Mouse (Mus musculus) spleen, postnatal 10 days (tissue): ENCODE results near the gene Dennd6a.
"Not testable (repeated sequence)": the region's sequence is repeated elsewhere in the genome, so short reads cannot be mapped to it uniquely, and the experiment has no call there.

ENCODE experiments used
- DNase-seq, 2 experiments: peaks; one replicate each; pipeline ENCODE4 v3.0.0; 2021 to 2022; ENCODE audit warnings: low spot score in 2 of 2

The Dennd6a gene

DNA sequence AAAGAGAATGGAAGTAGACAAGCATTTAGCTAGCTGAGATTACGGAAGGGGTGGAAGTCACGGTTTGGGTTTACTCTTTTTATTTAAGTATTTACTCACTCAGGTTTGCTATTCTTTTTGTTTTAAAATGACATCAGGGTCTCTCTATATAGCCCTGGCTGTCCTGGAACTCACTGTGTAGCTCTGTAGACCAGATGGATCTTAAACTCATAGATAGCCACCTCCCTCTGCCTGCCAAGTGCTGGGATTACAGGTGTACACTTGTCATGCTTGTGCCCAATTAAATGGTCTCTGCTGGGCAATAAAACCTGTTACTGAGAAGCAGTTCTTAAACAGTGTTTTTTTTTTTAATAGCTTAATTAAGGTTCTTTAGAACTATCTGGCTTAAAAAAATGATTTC lies 66.3 kb downstream of the Dennd6a start:
- DNase-seq, result peak in 1 of 2 experiments; percentile 23

DNA sequence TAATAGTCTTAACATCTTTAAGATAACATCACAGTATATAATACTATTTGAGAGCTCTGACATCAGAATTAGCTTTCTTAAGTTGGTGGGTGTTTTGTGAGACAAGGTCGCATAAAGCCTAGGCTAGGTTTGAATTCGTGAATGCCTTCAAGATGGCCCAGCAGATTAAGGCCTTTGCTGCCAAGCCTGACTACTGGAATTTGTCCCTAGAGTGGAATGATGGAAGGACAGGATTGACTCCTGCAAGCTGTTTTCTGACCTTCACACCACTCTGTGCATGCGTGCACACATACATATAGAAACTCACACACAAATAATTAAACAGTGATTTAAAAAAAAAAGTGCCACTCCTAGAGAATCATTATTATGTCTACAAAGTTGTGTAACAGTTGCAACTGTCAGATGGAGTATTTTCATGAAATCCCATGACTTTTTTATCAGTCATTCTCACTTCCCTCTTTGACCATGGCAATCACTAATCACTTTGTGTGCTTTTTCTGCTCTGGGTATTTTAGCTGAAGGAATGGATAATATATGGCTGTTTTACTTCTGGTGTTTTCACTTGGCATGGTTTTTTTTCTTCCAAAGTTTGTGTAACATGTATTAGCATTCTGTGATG lies 69.5 kb downstream of the Dennd6a start:
- no peak for DNase-seq

DNA sequence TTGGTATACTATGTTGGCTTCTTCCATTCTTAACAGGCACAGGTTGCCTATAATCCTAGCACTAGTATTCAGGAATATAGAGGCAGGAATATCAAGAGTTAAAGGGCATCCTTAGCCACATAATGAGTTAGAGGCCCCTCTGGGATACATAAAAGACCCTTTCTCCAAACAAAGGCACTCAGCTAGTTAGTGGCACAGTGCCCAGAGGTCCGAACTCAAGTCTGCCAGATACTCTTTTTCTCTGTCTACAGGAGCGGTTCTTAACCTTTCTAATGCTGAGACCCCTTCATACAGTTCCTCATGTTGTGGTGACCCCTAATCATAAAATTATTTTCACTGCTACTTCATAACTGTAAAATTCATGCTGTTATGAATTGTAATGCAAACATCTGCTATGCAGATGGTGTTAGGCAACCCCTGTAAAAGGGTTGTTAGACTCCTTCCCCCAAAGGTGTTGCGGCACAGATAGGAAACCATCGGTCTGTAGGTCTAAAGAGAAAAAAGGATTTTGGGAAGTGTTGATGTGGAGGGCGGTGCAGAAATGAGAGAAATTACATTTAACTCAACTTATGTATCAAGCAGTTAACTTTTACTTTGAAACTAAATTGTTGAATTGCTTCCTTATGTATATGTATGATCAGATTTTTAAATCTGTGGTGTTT lies 72.5 kb downstream of the Dennd6a start:
- DNase-seq, result no peak

DNA sequence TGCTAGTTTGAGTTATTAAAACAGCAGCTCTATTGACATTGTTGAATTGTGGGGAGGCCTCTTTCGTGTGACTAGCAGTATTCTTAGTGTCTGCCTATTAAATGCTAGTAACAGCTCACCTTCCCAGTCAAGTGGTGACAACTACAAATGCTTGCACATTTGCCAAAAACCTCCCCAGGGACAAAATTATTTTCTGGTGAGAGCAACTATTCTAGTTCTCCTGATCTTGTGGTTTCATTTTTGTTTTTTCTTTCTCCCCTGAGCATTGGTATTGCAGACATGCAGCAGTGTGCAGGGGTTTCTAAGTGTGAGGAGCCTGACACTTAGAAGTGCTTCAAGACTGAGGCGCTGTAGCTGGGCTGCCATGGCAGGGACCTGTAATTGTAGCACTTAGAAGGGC lies 74.2 kb downstream of the Dennd6a start:
- DNase-seq, result no peak

DNA sequence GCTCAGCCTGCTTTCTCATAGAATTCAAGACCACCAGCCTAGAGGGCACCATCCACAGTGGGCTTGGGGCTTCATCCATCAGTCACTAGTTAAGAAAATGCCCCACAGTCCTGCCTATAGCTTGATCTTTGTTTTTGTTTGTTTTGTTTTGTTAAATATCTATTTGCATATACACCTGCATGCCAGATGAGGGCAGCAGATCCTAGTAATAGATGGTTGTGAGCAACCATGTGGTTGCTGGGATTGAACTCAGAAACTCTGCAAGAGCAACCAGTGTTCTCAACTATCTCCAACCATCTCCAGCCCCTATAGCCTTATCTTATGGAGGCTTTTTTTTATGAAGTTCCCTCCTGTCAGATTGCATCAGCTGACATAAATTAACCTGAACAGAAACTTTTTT lies 78.2 kb downstream of the Dennd6a start:
- peak in 1 of 2 experiments; percentile 44 for DNase-seq

DNA sequence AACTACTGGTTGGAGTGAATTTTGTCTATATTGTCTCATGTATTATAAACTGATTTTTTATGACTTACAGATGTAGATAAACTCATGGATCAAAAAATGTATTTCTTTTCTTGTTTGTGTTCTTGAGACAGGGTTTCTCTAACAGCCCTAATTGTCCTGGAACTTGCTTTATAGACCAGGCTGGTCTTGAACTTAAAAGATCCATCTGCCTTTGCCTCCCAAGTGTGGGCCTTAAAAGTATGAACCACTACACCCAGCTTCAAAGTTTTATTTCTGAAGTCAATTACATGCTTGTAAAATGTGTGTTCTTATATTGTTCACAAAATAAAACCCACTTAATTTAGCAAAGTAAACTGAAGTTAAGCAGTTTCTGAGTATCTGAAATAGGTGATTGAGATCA lies 84.5 kb downstream of the Dennd6a start:
- no peak for DNase-seq

DNA sequence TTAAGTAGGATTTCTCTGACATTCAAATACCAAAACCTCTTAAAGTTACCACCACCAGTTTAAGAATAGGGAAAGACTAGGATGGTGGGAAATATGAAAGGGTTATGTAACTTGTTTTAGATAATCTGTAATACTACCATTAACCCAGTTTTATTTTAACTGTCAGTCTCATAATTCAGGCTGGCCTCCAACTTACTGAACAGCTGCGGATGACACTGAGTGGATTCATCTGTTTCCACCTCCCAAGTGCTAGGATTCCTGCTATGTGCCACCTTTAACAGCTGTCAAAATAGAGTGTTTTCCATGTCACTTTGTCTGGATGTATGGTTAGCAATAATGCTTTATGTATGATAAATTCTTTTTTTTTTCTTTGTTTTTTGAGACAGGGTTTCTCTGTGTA lies 86.6 kb downstream of the Dennd6a start:
- no peak for DNase-seq

- DNase-seq, result no peak
These were observed 88.4 kb downstream of the Dennd6a start for GRCm38 (mm10) chr14:26662016-26662415.

- no peak for DNase-seq
These were observed 88.8 kb downstream of the Dennd6a start for GRCm38 (mm10) chr14:26662488-26662887.

DNA sequence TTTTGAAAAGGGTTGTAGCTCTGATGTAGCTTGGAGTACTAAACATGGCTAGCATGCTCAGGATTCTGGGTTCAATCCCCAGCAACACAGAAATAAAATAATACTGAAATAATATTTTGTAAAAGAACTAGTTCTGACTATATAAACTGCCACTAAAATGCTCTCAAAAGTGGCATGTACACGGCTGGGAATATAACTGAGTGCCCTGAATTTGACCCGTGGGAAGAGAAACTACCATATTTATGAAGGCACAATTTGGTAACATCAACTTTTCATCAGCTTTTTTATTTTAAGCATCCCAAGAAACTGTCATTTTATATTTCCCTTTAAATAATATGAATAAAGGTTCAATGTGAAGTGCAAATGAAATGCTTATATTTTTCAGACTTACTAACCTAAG lies 90.2 kb downstream of the Dennd6a start:
- DNase-seq, result no peak

- no peak for DNase-seq
These were observed 94.3 kb downstream of the Dennd6a start for GRCm38 (mm10) chr14:26667991-26668370.

DNA sequence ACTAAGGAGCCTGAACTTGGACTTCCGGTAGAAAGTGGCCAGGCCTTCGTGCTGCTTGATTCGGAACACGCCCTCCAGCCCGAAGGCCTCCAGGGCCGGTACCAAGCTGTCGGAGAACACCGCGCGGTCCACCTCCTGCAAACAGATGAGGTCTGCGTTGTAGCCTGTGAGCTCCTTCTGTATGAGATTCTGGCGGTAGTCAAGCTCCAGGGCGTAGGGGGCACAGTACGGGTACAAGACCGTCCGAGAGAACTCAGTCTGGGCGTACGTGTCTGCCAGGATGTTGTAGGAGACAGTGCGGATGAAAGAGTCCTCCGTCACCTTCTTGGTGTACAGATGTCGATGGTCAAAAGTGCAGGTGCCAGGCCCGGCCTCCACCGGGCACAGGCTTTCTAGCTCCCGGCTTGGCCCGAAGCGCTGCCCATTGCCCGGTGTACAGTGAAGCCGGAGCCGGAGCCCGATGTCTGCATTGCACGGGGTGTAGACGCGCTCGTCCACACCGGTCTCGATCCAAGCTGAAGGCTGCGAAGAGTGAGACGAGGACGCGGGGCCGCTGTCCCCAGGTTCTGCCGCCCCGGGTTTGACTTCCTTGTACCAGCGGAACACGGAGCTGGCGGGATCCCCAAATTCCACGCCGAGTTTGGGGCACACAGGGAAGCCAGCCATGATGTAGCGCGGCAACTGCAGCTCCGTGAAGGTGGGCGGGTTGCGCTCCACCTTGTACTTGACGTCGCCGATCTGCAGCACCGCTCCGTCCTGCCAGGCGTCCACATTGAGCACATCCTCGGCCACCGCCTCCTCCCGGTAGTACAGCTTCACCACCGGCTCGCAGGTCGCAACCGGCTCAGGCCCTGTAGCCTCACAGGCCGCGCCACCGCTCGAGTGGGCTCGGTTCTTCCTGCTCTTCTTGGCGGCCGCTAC lies 95.0 kb downstream of the Dennd6a start:
- DNase-seq, result peak; percentile 60 to 68

GRCm38 (mm10) chr14:26669292-26670073 lies 95.8 kb downstream of the Dennd6a start, which contains the start of gene Pde12:
Pde12 (minus strand) TSS chr14:26669883.
- peak; percentile 89 to 91 for DNase-seq

GRCm38 (mm10) chr14:26670964-26671363 lies 97.3 kb downstream of the Dennd6a start:
- DNase-seq, result no peak

- DNase-seq, result peak in 1 of 2 experiments; percentile 17
These were observed 98.4 kb downstream of the Dennd6a start for GRCm38 (mm10) chr14:26671870-26672615.

GRCm38 (mm10) chr14:26674476-26675169 lies 101.0 kb downstream of the Dennd6a start:
- DNase-seq, result not testable (repeated sequence)

DNA sequence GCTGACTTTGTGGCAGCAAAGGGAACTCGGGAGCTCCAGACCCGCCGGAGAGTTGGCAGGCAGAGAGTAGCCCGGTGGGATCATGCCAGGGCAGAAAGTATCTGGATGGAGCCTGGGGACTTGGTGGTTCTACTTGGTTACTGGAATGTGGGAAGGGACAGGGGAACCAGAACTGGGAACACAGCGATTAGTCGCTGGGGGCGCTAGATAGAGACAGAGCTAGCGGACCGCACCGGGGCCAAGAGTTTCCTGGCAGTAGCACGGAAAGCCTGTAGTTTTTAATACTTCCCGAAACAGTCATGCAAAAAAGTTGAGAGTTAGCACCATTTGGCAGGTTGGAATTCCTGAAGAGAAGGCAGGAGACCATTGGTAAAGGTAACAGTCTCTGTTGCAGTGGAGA lies 101.7 kb downstream of the Dennd6a start:
- DNase-seq, result peak; percentile 40 to 72

GRCm38 (mm10) chr14:26675791-26676190 lies 102.1 kb downstream of the Dennd6a start:
- DNase-seq, result peak; percentile 27 to 53
